Mouse (Mus musculus): ENCODE data around the gene Polr2a. TPM values are rescaled to one million over a fixed set of nuclear protein-coding genes. Genes with fewer than 3 reads are reported as not detected.
A peak's percentile ranks its signal among the peaks of the same experiment; 100 is the strongest.

Gene Polr2a
- total RNA-seq, 2 experiments from 2014 or later, result 53.5 to 59.7 TPM

DNA sequence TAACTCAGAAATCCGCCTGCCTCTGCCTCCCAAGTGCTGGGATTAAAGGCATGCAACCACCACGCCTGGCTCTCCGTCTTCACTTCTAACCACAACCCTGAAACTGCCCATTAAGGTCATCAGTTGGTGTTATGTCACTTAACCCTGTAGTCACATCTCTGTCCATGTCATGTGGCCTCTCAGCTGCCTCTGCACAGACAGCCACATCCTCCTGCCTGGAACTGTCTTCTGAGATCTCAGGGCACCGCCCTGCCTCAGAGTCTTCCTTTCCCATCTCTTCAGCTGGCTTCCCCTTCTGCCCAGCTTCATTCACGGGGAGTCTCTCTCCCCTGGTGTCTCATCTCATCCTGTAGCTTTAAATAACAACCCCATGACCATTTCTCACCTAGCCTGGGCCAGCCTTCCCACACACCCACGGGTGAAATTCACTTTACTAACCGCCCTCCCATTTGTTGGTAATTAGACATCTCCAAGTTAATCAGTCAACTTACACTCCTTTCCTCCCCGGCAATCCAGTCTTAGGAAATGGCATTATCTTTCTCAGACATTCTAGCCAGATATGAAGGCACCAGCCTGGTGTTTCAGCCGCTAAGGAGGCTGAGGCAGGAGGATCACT lies 66.1 kb downstream of the Polr2a start:
- intact Hi-C loops (cut with DNase I), result no loop called here

DNA sequence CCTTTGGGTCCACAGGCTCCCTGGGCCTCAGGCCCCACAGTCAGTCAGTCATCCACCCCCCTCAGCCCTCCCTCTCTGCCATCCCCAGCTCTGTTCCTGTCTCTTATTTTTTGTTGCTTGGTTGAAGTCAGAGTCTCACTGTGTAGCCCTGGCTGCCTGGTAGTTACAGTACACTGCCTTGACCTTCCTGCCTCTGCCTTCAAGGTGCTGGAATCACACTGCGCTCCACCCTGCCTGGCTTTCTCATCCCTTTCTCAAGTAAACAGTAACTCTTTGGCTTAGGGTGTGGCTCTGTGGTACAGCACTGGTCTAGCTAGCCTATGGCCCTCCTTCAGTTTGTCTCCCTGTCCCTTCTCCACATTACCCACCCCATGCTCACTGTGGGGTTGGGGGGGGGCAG lies 68.5 kb downstream of the Polr2a start:
- intact Hi-C loops (cut with DNase I), result no loop called here
- no peak for DNase-seq (ENCODE audit: low spot score in 2 of 2)

More for the DNA sequence above, 66.1 kb downstream of the Polr2a start:
- no peak for DNase-seq (ENCODE audit: low spot score in 2 of 2)

DNA sequence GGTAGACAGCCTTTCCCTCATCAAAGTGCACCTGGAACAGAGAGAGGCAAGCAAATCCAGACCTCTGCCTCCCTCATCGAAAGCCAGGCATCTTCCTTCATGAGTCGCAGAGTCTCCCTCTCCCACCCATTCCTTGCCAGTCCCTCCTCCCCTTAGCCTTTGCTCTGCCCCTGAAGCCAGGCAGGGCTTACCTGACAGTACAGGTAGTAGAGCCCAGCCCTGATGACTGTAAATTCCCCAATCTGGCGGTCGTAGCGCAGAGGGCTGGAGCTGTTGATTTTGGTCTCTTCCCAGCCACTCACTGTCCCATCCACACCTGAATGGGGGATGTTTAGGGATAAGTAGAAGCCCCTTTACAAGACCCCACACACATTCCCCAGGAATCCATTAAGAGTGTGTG lies 71.4 kb downstream of the Polr2a start:
- intact Hi-C loops (cut with DNase I), result no loop called here

DNA sequence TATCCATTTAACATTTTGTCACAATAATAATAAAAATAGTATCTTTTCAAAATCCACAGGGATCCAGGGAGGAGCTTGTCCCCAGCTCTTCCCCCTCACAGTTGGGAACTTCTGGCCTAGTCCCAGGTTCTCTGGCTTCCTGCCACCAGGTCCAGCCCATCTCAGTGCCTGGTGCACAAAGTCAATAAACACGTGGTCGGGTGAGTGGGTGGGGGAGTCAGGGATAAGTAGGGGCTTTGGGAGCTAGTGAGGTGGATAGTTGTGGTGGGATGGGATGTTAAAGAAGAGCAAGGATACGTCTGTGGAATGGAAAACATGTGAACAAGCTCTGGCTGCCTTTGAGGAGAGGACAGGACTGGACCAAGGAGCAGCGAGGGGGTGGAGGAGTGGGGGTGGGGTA lies 72.1 kb downstream of the Polr2a start:
- peak in 1 of 2 experiments; percentile 41 for DNase-seq (ENCODE audit: low spot score in 2 of 2)
- intact Hi-C loops (cut with DNase I), result no loop called here

More for the DNA sequence above, 71.4 kb downstream of the Polr2a start:
- no peak for DNase-seq (ENCODE audit: low spot score in 2 of 2)

DNA sequence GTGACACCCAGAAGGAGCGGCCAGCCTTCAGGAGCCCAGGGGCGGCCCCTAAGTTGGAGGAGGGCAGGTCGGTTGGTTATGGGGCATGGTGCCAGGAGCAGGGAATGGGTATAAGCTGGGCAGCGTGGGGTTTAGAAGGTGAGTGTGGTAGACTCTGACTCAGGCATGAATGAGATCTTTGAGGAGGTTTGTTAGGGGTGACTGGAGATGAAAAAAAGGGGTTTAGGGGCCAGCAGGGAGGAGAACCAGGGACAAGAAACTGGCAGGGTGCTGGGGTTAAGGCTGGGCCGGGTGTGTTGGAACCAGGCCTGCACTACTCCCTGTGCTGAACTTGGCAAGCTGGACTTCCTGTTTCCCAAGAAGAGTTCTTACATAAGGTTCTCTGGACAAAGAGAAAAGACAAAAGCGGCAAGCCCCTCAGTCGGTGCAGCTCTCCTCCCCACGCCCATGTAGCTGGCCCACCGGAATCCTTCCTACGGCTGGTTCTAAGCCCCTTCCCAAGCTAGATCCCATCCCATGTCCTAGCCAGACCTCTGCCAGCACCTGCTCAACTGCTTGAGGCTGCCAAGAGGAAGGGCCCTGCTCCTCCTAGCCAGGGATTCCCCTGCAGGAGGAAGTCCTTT lies 72.8 kb downstream of the Polr2a start, which contains the start of gene Tnfsf13:
Gene Tnfsf13, minus strand, starts transcription at position 259 of the 623 bp plus-strand sequence.
- DNase-seq (ENCODE audit: low spot score in 2 of 2), result peak in 1 of 2 experiments; percentile 44
- intact Hi-C loops (cut with DNase I), result no loop called here

DNA sequence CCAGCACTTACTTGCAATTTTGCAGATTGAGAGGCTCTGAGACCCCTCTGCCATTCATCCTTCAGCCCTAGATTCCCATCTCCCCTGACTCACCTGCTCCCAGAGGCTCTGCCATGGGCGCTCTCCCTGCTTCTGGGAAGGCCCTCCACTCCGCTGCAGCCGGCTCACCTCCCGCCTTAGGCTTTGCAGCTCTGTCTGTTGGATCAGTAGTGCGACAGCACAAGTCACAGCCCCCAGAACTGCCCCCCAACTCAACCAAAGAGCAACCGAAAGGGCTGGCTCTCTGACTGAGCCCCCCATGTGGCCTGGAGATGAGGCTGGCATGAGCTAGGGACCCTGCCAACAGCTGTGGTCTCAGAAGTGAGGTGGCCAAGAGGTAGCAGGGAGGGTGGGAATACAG lies 73.5 kb downstream of the Polr2a start:
- no peak for DNase-seq (ENCODE audit: low spot score in 2 of 2)
- intact Hi-C loops (cut with DNase I), result loop anchor here (5.0 kb wide), 1 partner anchor 217 kb away; the partner anchor contains the start of genes 2810408A11Rik and Neurl4

DNA sequence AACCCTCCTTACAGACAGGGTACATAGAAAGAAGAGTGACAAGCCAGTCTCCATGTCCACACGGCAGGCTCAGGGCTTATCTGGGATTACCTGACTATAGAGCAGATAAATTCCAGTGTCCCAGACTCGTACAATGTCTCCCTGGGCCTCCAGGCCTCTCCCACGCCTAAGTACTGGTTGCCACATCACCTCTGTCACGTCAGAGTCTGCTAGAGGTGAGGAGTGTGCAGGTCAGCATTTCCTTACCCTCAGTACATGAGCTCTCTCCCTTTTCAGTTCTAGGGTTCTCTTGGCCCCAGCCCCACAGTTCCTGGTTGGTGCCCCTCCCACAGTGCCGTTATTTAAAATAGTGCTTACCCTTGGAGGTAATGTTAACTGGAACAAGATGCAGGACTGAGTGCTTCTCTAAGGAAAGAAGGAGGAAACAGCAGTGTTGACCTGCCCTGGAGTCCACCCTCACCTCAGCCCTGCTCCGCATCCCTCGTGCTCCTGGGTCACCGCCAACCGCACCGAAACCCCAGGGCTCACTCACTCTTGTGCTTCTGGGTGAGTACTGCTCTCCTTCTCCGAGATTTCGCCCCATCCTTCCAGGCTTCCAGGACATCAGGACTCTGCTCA lies 74.2 kb downstream of the Polr2a start:
- intact Hi-C loops (cut with DNase I), result loop anchor here (5.0 kb wide), 1 partner anchor 218 kb away; the partner anchor contains the start of genes 2810408A11Rik and Neurl4
- DNase-seq (ENCODE audit: low spot score in 2 of 2), result no peak

Other genes with a start within 250 kb of the Polr2a start
- gene Dnah2, start 209.5 kb downstream of the Polr2a start, total RNA-seq (2021), result 1 to 10 TPM; 1.4 to 2.1 TPM
- 10 to 100 TPM; 56.1 to 57.3 TPM for gene Efnb3, start 198.4 kb downstream of the Polr2a start, total RNA-seq (2021)
- 10 to 100 TPM; 10.2 to 10.8 TPM for gene Wrap53, start 178.4 kb downstream of the Polr2a start, total RNA-seq (2021)
- 10 to 100 TPM; 21.7 to 22.6 TPM for gene Trp53, start 178.3 kb downstream of the Polr2a start, total RNA-seq (2021)
- 100 to 1,000 TPM; 398 to 420 TPM for gene Atp1b2, start 152.7 kb downstream of the Polr2a start, total RNA-seq (2021)
- not detected for gene Shbg, start 140.7 kb downstream of the Polr2a start, total RNA-seq (2021)
- 10 to 100 TPM in 1 of 2 experiments, 1 to 10 TPM in 1; 9.5 to 11.2 TPM for gene Sat2, start 136.6 kb downstream of the Polr2a start, total RNA-seq (2021)
- 100 to 1,000 TPM; 117 to 149 TPM for gene Fxr2, start 125.6 kb downstream of the Polr2a start, total RNA-seq (2021)
- under 1 TPM in 1 of 2 experiments, not detected in 1; 0.39 TPM for gene Sox15, start 103.3 kb downstream of the Polr2a start, total RNA-seq (2021)
- gene Mpdu1, start 96.0 kb downstream of the Polr2a start, total RNA-seq (2021), result 10 to 100 TPM; 59.8 to 62.3 TPM
- 10 to 100 TPM; 14.9 to 15.1 TPM for gene Cd68, start 92.5 kb downstream of the Polr2a start, total RNA-seq (2021)
- gene Eif4a1, start 86.2 kb downstream of the Polr2a start, total RNA-seq (2021), result 100 to 1,000 TPM; 276 to 285 TPM
- 100 to 1,000 TPM in 1 of 2 experiments, 10 to 100 TPM in 1; 84.3 to 114 TPM for gene Senp3, start 76.6 kb downstream of the Polr2a start, total RNA-seq (2021)
- gene Tnfsf13, start 72.9 kb downstream of the Polr2a start, total RNA-seq (2021), result 1 to 10 TPM; 2.3 to 2.6 TPM
- gene Tnfsf12, start 62.8 kb downstream of the Polr2a start, total RNA-seq (2021), result 10 to 100 TPM in 1 of 2 experiments, 1 to 10 TPM in 1; 7.2 to 12.3 TPM
- gene Tnfsfm13, start 62.5 kb downstream of the Polr2a start, total RNA-seq (2021), result 1 to 10 TPM; 1.7 to 3.0 TPM
- not detected for gene Slc35g3, start 3.3 kb upstream of the Polr2a start, total RNA-seq (2021)
- 100 to 1,000 TPM; 122 to 127 TPM for gene Zbtb4, start 7.3 kb upstream of the Polr2a start, total RNA-seq (2021)
- under 1 TPM; 0.66 to 0.81 TPM for gene Chrnb1, start 37.3 kb upstream of the Polr2a start, total RNA-seq (2021)
- 10 to 100 TPM; 14.1 to 18.7 TPM for gene Fgf11, start 43.2 kb upstream of the Polr2a start, total RNA-seq (2021)
- not detected for gene Tmem102, start 47.0 kb upstream of the Polr2a start, total RNA-seq (2021)
- gene Gm39566, start 56.7 kb upstream of the Polr2a start, total RNA-seq (2021), result not detected
- gene Spem2, start 59.8 kb upstream of the Polr2a start, total RNA-seq (2021), result not detected
- under 1 TPM; 0.52 TPM for gene Spem1, start 63.5 kb upstream of the Polr2a start, total RNA-seq (2021)
- 100 to 1,000 TPM; 239 to 241 TPM for gene Nlgn2, start 79.1 kb upstream of the Polr2a start, total RNA-seq (2021)
- gene Tmem256, start 79.9 kb upstream of the Polr2a start, total RNA-seq (2021), result 100 to 1,000 TPM; 111 to 130 TPM
- gene Plscr3, start 87.7 kb upstream of the Polr2a start, total RNA-seq (2021), result 10 to 100 TPM; 18.4 to 18.7 TPM
- not detected for gene Tnk1, start 100.1 kb upstream of the Polr2a start, total RNA-seq (2021)
- not detected for gene Tmem95, start 119.4 kb upstream of the Polr2a start, total RNA-seq (2021)
- 1 to 10 TPM in 1 of 2 experiments, under 1 TPM in 1; 0.93 to 1.3 TPM for gene Kctd11, start 122.8 kb upstream of the Polr2a start, total RNA-seq (2021)
- gene Acap1, start 136.9 kb upstream of the Polr2a start, total RNA-seq (2021), result under 1 TPM in 1 of 2 experiments, not detected in 1; 0.27 TPM
- under 1 TPM in 1 of 2 experiments, not detected in 1; 0.64 TPM for gene 2810408A11Rik, start 142.3 kb upstream of the Polr2a start, total RNA-seq (2021)
- gene Neurl4, start 142.4 kb upstream of the Polr2a start, total RNA-seq (2021), result 100 to 1,000 TPM; 114 to 121 TPM
- gene Gps2, start 155.3 kb upstream of the Polr2a start, total RNA-seq (2021), result 10 to 100 TPM; 25.9 to 32.4 TPM
- 100 to 1,000 TPM; 406 to 453 TPM for gene Eif5a, start 163.3 kb upstream of the Polr2a start, total RNA-seq (2021)
- gene Ybx2, start 177.2 kb upstream of the Polr2a start, total RNA-seq (2021), result 10 to 100 TPM in 1 of 2 experiments, 1 to 10 TPM in 1; 4.6 to 14.7 TPM
- gene Slc2a4, start 189.6 kb upstream of the Polr2a start, total RNA-seq (2021), result 1 to 10 TPM; 3.6 to 4.4 TPM
- not detected for gene Cldn7, start 206.1 kb upstream of the Polr2a start, total RNA-seq (2021)
- 100 to 1,000 TPM; 112 to 128 TPM for gene Ctdnep1, start 222.5 kb upstream of the Polr2a start, total RNA-seq (2021)
- gene Elp5, start 223.9 kb upstream of the Polr2a start, total RNA-seq (2021), result 10 to 100 TPM; 79.2 to 88.5 TPM
- gene Gabarap, start 232.5 kb upstream of the Polr2a start, total RNA-seq (2021), result 100 to 1,000 TPM; 199 to 219 TPM
- gene Phf23, start 237.1 kb upstream of the Polr2a start, total RNA-seq (2021), result 10 to 100 TPM; 41.3 to 46.1 TPM
- gene Dvl2, start 242.0 kb upstream of the Polr2a start, total RNA-seq (2021), result 10 to 100 TPM; 25.4 to 36.0 TPM